Mouse (Mus musculus): Measurements from ENCODE around the gene Lgals12.

Lgals12 gene

GRCm38 (mm10) chr19:7583101-7583500 lies 23.9 kb downstream of the Lgals12 start:
- DNase-seq: no peak

GRCm38 (mm10) chr19:7581042-7581441 lies 26.0 kb downstream of the Lgals12 start:
- no peak for DNase-seq

- DNase-seq: no peak
These were observed 29.3 kb downstream of the Lgals12 start for GRCm38 (mm10) chr19:7577710-7578109.

- no peak for DNase-seq
These were observed 30.8 kb downstream of the Lgals12 start for GRCm38 (mm10) chr19:7576180-7576579.

- no peak for DNase-seq
These were observed 37.3 kb downstream of the Lgals12 start for GRCm38 (mm10) chr19:7569650-7570049.

- no peak for DNase-seq
These were observed 38.6 kb downstream of the Lgals12 start for GRCm38 (mm10) chr19:7568364-7568763.

- no peak for DNase-seq
These were observed 40.2 kb downstream of the Lgals12 start for GRCm38 (mm10) chr19:7566826-7567225.

- DNase-seq: no peak
These were observed 42.5 kb downstream of the Lgals12 start for GRCm38 (mm10) chr19:7564457-7564856.

- DNase-seq: no peak
These were observed 43.3 kb downstream of the Lgals12 start for GRCm38 (mm10) chr19:7563676-7564075.

GRCm38 (mm10) chr19:7562601-7563129 lies 44.3 kb downstream of the Lgals12 start:
- no peak for DNase-seq

GRCm38 (mm10) chr19:7561456-7561855 lies 45.5 kb downstream of the Lgals12 start:
- no peak for DNase-seq

- DNase-seq: no peak
These were observed 47.0 kb downstream of the Lgals12 start for GRCm38 (mm10) chr19:7559986-7560385.

- DNase-seq: no peak
These were observed 48.3 kb downstream of the Lgals12 start for GRCm38 (mm10) chr19:7558675-7559074.

- DNase-seq: peak; percentile 7
These were observed 49.1 kb downstream of the Lgals12 start for GRCm38 (mm10) chr19:7557844-7558243.

GRCm38 (mm10) chr19:7557328-7557822 lies 49.6 kb downstream of the Lgals12 start, which contains the start of gene Pla2g16:
Pla2g16 (plus strand) TSS chr19:7557459.
- peak; percentile 71 for DNase-seq

- DNase-seq: no peak
These were observed 50.4 kb downstream of the Lgals12 start for GRCm38 (mm10) chr19:7556641-7557040.

GRCm38 (mm10) chr19:7554881-7555280 lies 52.1 kb downstream of the Lgals12 start:
- no peak for DNase-seq

- DNase-seq: no peak
These were observed 53.6 kb downstream of the Lgals12 start for GRCm38 (mm10) chr19:7553441-7553840.

- DNase-seq: no peak
These were observed 54.7 kb downstream of the Lgals12 start for GRCm38 (mm10) chr19:7552301-7552673.

GRCm38 (mm10) chr19:7551550-7552300 lies 55.3 kb downstream of the Lgals12 start:
- no peak for DNase-seq

GRCm38 (mm10) chr19:7548924-7549323 lies 58.1 kb downstream of the Lgals12 start:
- DNase-seq: no peak

Data from thymus, postnatal 14 days (tissue).